Mouse (Mus musculus) megakaryocyte, embryonic 14.5 days (primary cell): ENCODE measurements around the gene Slc25a34.

Experiments used
- FLI1 ChIP-seq: IDR thresholded peaks from 2 replicates; pipeline ENCODE4 v1.6.1; 2012; ENCODE audit warnings: low read length, inconsistent platforms, mixed read lengths
- GATA1 ChIP-seq: IDR thresholded peaks from 3 replicates; pipeline ENCODE4 v1.6.1; 2012; ENCODE audit warnings: mixed read lengths, low read length, inconsistent platforms, borderline replicate concordance

DNA sequence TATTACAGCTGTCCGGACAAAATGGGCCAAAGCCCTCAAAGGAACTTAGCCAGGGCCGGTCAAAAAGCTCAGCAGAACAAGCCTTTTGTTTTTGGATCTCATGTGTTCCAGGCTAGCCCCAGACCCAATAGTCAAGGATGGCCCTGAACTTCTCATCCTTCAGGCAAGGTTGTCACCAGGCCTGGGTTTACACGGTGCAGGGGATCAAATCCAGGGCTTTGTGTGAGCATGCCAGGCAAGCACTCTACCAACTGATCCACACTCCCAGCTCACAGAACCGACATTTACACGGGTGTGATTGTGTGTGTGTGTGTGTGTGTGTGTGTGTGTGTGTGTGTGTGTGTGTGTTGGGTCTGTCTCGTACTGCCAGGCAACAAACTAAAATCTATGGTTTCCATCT, 6.8 kb downstream of the Slc25a34 start:
- TF ChIP-seq GATA1 (no peak), FLI1 (no peak)
